Mouse (Mus musculus): ENCODE measurements at regions not wholly inside any gene's neighbourhood (a gene's known extent, or its start where the extent isn't known, plus 50 kb on each side); places are given as distances from the start of the nearest gene placed in this dataset.

- Histone ChIP-seq H3K4me1 (ENCODE audit: control insufficient read depth, insufficient read depth, low read length) (no peaks in the 10 kb centered on the region), H3K4me2 (replicated peaks; ENCODE audit: low read depth, low read length, severe bottlenecking) (no peak overlapping the region), H3K27me3 (ENCODE audit: control insufficient read depth, insufficient read depth, low read length) (no peaks in the 10 kb centered on the region), H3K9ac (ENCODE audit: low read depth, low read length, severe bottlenecking) (no peak overlapping the region), H3K27ac (replicated peaks; ENCODE audit: low read depth, low read length) (no peak overlapping the region), H3K9me3 (ENCODE audit: control insufficient read depth, low read length) (no peaks in the 10 kb centered on the region), H3K36me3 (ENCODE audit: control insufficient read depth, insufficient read depth, low read length) (no peaks in the 10 kb centered on the region), H3K4me3 (replicated peaks; ENCODE audit: low read length) (no peak overlapping the region)
- TF ChIP-seq POLR2A (IDR thresholded peaks at IDR 0.05; ENCODE audit: borderline replicate concordance, extremely low read depth, insufficient read depth, insufficient read length), result no peak
- DNase-seq (ENCODE audit: low spot score), result no peak
- no peak for ATAC-seq (ENCODE audit: low FRiP score, low read depth)
- 66% methylated on average over 3 of the region's 3 CpGs for WGBS
Observed at GRCm38 (mm10) chr16:42627675-42628074, 248.0 kb upstream of the Zbtb20 start.

DNA sequence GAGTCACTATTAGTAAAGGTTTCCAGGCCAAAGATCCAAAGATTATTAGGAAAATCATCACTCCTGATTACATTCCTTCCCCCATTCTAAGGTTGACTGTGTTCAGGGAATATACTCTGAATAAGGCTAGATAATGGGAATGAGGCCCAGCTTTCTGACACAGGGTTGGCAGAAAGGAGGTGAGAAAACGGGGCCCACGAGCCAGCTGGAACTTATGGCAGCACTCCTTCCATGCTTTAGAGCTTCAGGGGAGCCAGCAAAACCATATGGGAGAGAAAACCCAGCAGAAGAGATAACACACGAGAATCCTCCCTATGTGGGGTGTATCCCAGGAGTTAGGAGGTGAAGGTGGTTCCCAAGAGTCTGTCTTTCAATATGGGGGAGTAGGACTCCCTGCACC is 259.8 kb upstream of the Zbtb20 start:
- Histone ChIP-seq H3K27ac (replicated peaks; ENCODE audit: low read depth, low read length) (no peak overlapping the region), H3K36me3 (ENCODE audit: control insufficient read depth, insufficient read depth, low read length) (no peaks in the 10 kb centered on the region), H3K9me3 (ENCODE audit: control insufficient read depth, low read length) (no peaks in the 10 kb centered on the region), H3K27me3 (ENCODE audit: control insufficient read depth, insufficient read depth, low read length) (no peaks in the 10 kb centered on the region), H3K4me3 (replicated peaks; ENCODE audit: low read length) (no peak overlapping the region), H3K4me1 (ENCODE audit: control insufficient read depth, insufficient read depth, low read length) (no peaks in the 10 kb centered on the region), H3K9ac (ENCODE audit: low read depth, low read length, severe bottlenecking) (no peak overlapping the region), H3K4me2 (replicated peaks; ENCODE audit: low read depth, low read length, severe bottlenecking) (no peak overlapping the region)
- DNase-seq (ENCODE audit: low spot score) (no peak), ATAC-seq (ENCODE audit: low FRiP score, low read depth) (no peak)
- no peak for TF ChIP-seq POLR2A (IDR thresholded peaks at IDR 0.05; ENCODE audit: borderline replicate concordance, extremely low read depth, insufficient read depth, insufficient read length)
- 66% methylated on average over 3 of the region's 3 CpGs for WGBS

DNA sequence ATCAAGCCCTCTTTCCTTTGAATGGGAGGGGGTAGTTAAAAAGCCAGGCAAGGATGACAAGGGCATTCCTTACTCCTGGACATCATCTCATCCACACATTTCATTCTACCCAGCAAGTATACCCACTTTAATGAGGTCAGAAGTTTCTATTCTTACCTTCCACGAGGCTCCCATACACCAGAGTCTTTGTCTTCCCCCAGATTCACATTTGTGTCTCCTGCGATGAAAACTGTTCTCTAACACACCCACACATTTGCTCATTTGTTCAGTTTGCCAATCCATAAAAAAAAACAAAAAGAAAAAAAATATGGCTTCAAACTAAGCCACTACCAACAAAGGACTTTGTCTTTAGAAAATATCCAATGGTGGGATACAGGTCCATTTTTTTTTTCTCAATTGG is 263.7 kb upstream of the Zbtb20 start:
- Histone ChIP-seq H3K4me1 (ENCODE audit: control insufficient read depth, insufficient read depth, low read length) (no peaks in the 10 kb centered on the region), H3K27ac (replicated peaks; ENCODE audit: low read depth, low read length) (no peak overlapping the region), H3K4me2 (replicated peaks; ENCODE audit: low read depth, low read length, severe bottlenecking) (no peak overlapping the region), H3K36me3 (ENCODE audit: control insufficient read depth, insufficient read depth, low read length) (no peaks in the 10 kb centered on the region), H3K9ac (ENCODE audit: low read depth, low read length, severe bottlenecking) (no peak overlapping the region), H3K27me3 (ENCODE audit: control insufficient read depth, insufficient read depth, low read length) (no peaks in the 10 kb centered on the region), H3K4me3 (replicated peaks; ENCODE audit: low read length) (no peak overlapping the region), H3K9me3 (ENCODE audit: control insufficient read depth, low read length) (no peaks in the 10 kb centered on the region)
- ATAC-seq (ENCODE audit: low FRiP score, low read depth) (no peak), DNase-seq (ENCODE audit: low spot score) (no peak)
- TF ChIP-seq POLR2A (IDR thresholded peaks at IDR 0.05; ENCODE audit: borderline replicate concordance, extremely low read depth, insufficient read depth, insufficient read length), result no peak
- WGBS, result 82% methylated on average over 2 of the region's 2 CpGs

DNA sequence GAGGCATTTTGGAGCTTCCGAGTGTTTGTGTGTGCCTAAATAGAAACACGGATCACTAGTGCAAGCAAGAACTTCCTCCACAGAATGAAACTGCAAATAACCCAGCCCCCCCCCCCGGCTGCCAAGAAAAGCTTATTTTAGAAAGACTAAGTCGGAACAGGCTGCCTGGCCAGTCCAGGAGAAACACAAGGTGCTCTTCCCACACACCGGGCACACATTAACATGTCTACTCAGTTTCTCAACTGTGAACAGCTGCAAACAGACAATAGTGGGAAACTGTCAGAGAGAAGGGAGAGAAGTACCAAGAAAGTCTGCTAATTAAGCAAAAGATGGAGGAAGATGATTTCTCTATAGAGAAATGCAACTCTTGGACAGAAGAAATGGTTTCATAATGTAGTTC is 267.3 kb upstream of the Zbtb20 start:
- ATAC-seq (ENCODE audit: low FRiP score, low read depth) (no peak), DNase-seq (ENCODE audit: low spot score) (no peak)
- TF ChIP-seq POLR2A (IDR thresholded peaks at IDR 0.05; ENCODE audit: borderline replicate concordance, extremely low read depth, insufficient read depth, insufficient read length), result no peak
- H3K27me3 ChIP-seq (ENCODE audit: control insufficient read depth, insufficient read depth, low read length), result no peaks in the 10 kb centered on the region
- no peak overlapping the region for H3K27ac ChIP-seq (replicated peaks; ENCODE audit: low read depth, low read length)
- H3K4me3 ChIP-seq (replicated peaks; ENCODE audit: low read length), result no peak overlapping the region
- no peaks in the 10 kb centered on the region for H3K4me1 ChIP-seq (ENCODE audit: control insufficient read depth, insufficient read depth, low read length)
- peaks cover under 1% of the 10 kb centered on the region; the same call in 1 of the 2 replicates for H3K9me3 ChIP-seq (ENCODE audit: control insufficient read depth, low read length)
- H3K36me3 ChIP-seq (ENCODE audit: control insufficient read depth, insufficient read depth, low read length), result no peaks in the 10 kb centered on the region
- no peak overlapping the region for H3K9ac ChIP-seq (ENCODE audit: low read depth, low read length, severe bottlenecking)
- WGBS, result 81% methylated on average over 5 of the region's 5 CpGs
- no peak overlapping the region for H3K4me2 ChIP-seq (replicated peaks; ENCODE audit: low read depth, low read length, severe bottlenecking)

GRCm38 (mm10) chr16:42592321-42592720 is 251.9 kb upstream of the Gap43 start:
- Histone ChIP-seq H3K4me3 (replicated peaks; ENCODE audit: low read length) (no peak overlapping the region), H3K27me3 (ENCODE audit: control insufficient read depth, insufficient read depth, low read length) (no peaks in the 10 kb centered on the region), H3K9ac (ENCODE audit: low read depth, low read length, severe bottlenecking) (no peak overlapping the region), H3K9me3 (ENCODE audit: control insufficient read depth, low read length) (no peaks in the 10 kb centered on the region), H3K4me2 (replicated peaks; ENCODE audit: low read depth, low read length, severe bottlenecking) (no peak overlapping the region), H3K36me3 (ENCODE audit: control insufficient read depth, insufficient read depth, low read length) (no peaks in the 10 kb centered on the region), H3K4me1 (ENCODE audit: control insufficient read depth, insufficient read depth, low read length) (no peaks in the 10 kb centered on the region), H3K27ac (replicated peaks; ENCODE audit: low read depth, low read length) (no peak overlapping the region)
- ATAC-seq (ENCODE audit: low FRiP score, low read depth) (no peak), DNase-seq (ENCODE audit: low spot score) (no peak)
- TF ChIP-seq POLR2A (IDR thresholded peaks at IDR 0.05; ENCODE audit: borderline replicate concordance, extremely low read depth, insufficient read depth, insufficient read length), result no peak
- WGBS, result 68% methylated on average over 3 of the region's 3 CpGs

- TF ChIP-seq POLR2A (IDR thresholded peaks at IDR 0.05; ENCODE audit: borderline replicate concordance, extremely low read depth, insufficient read depth, insufficient read length), result no peak
- Histone ChIP-seq H3K27me3 (ENCODE audit: control insufficient read depth, insufficient read depth, low read length) (no peaks in the 10 kb centered on the region), H3K27ac (replicated peaks; ENCODE audit: low read depth, low read length) (no peak overlapping the region), H3K4me1 (ENCODE audit: control insufficient read depth, insufficient read depth, low read length) (no peaks in the 10 kb centered on the region), H3K4me3 (replicated peaks; ENCODE audit: low read length) (no peak overlapping the region), H3K9me3 (ENCODE audit: control insufficient read depth, low read length) (no peaks in the 10 kb centered on the region), H3K4me2 (replicated peaks; ENCODE audit: low read depth, low read length, severe bottlenecking) (no peak overlapping the region), H3K9ac (ENCODE audit: low read depth, low read length, severe bottlenecking) (no peak overlapping the region), H3K36me3 (ENCODE audit: control insufficient read depth, insufficient read depth, low read length) (no peaks in the 10 kb centered on the region)
- 82% methylated on average over 5 of the region's 5 CpGs for WGBS
- ATAC-seq (ENCODE audit: low FRiP score, low read depth) (no peak), DNase-seq (ENCODE audit: low spot score) (no peak)
Observed at GRCm38 (mm10) chr16:42591530-42591929, 251.1 kb upstream of the Gap43 start.
